Mouse (Mus musculus): Measurements from ENCODE around the gene Gm20736. TPM values are rescaled to one million over a fixed set of nuclear protein-coding genes. Genes with fewer than 3 reads are reported as not detected.

The Gm20736 gene
- not detected in 2 replicates for polyA plus RNA-seq (2012)

DNA sequence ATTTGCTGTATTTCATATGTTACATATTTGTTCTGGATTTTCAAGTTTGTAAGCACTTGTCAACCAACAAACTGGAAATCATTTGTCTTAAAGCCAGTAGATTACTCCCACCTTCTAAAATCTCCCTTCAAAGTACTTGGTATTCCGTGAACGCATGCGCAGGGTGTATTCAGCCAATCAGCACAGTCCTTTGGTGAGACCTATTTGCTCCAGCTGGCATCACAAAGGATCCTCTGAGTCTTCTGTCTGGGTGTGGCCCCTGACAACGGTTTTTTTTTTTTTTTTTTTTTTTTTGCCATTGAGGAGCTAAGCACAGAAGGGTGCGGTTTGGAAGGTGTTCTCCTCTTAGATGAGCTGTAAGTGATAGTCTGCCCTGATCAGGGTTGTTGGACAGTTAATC lies at the start of gene Gm20736:
Gm20736 (plus strand) TSS at position 301 of the 400 bp plus-strand sequence.

Other genes starting within 250 kb of the Gm20736 start
- not detected in 2 replicates for gene Gm20924, start 170.2 kb upstream of the Gm20736 start, polyA plus RNA-seq (2012)